Mouse (Mus musculus): ENCODE data around the gene P2rx4.

P2rx4 gene

GRCm38 (mm10) chr5:122704571-122704970 is 2.8 kb upstream of the P2rx4 start:
- no peak for DNase-seq

- no peak for DNase-seq
Observed at GRCm38 (mm10) chr5:122705174-122705573, 2.2 kb upstream of the P2rx4 start.

- no peak for DNase-seq
Observed at GRCm38 (mm10) chr5:122706917-122707275, 448 bp upstream of the P2rx4 start.

GRCm38 (mm10) chr5:122708819-122709218 is 1.5 kb downstream of the P2rx4 start:
- DNase-seq: no peak

DNA sequence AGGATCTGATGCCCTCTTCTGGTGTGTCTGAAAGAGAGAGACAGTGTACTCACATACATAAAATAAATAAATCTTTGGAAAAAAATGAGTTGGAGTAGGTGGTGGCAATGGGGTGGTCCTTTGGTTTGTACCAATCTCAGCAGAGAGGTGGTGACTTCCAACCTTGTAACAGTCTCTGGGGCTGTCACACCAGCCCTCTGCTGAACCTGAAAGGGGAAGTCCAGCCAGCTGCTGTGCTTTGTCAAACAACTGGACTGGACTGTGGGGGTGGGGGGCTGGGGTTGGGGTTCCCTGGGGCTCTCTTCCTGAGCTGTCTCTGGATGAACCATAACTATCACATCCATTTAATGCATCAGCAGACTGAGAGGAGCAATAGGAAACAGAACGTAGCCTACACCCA is 8.4 kb downstream of the P2rx4 start:
- no peak for DNase-seq

- DNase-seq: no peak
Observed at GRCm38 (mm10) chr5:122716793-122717192, 9.4 kb downstream of the P2rx4 start.

- DNase-seq: no peak
Observed at GRCm38 (mm10) chr5:122718400-122718799, 11.1 kb downstream of the P2rx4 start.

- DNase-seq: no peak
Observed at GRCm38 (mm10) chr5:122719168-122719567, 11.8 kb downstream of the P2rx4 start.

DNA sequence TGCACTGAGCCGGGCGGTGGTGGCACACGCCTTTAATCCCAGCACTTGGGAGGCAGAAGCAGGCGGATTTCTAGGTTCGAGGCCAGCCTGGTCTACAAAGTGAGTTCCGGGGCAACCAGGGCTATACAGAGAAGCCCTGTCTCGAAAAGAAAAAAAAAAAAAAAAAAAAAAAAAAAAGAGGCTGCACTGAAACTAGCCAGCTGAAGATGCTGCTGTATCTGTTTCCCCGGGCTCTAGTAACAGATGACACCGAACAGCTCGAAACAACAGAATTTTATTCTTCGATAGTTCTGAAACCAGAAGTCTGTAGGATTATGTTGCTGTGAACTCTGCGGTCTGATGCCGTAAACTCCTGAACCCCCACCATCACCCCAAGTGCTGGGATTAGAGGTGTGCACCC is 18.1 kb downstream of the P2rx4 start:
- no peak for DNase-seq

DNA sequence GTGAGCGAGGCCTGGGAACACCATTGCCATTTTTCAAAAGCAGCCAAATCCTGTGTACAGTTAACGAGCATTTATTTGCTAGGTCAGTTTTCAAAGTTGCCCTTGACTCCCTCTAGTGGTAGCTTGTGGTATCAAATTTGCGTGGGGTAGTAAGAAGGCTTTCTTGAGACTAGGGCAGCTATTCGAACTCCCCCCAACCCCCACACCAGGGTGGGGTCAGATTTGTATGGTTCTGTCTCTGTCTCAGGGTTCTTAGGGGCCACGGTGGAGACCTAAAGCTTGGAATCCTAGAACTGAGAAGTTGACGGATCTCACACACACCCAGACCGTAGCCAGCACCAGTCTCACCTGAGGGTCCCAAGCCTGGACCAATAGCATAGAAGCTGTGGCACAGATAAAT is 18.7 kb downstream of the P2rx4 start:
- peak; percentile 81 for DNase-seq

- no peak for DNase-seq
Observed at GRCm38 (mm10) chr5:122726595-122726994, 19.3 kb downstream of the P2rx4 start.

GRCm38 (mm10) chr5:122727096-122727495 is 19.8 kb downstream of the P2rx4 start:
- no peak for DNase-seq

- DNase-seq: no peak
Observed at GRCm38 (mm10) chr5:122730776-122731175, 23.4 kb downstream of the P2rx4 start.

DNA sequence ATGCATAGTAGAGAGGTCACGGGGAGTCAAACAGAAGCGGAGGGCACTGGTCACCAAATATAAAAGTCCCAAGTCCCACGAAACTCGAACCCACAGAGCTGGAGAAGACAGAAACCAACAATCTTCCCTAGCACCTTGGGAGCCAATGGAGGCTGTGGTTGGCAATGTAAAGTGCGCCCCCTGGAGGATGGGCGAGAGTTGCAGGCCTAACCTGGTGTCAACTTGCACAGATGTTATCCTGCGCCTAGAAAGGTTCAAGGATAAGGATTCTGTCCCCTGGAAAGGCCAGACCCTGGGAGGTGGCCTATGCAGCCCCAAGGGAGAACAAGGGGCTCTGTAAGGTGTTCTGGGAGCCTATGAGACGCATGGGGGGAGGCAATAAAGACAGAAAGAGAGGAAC is 24.0 kb downstream of the P2rx4 start:
- DNase-seq: peak; percentile 46

- peak; percentile 57 for DNase-seq
Observed at GRCm38 (mm10) chr5:122731991-122732673, 24.8 kb downstream of the P2rx4 start.

DNA sequence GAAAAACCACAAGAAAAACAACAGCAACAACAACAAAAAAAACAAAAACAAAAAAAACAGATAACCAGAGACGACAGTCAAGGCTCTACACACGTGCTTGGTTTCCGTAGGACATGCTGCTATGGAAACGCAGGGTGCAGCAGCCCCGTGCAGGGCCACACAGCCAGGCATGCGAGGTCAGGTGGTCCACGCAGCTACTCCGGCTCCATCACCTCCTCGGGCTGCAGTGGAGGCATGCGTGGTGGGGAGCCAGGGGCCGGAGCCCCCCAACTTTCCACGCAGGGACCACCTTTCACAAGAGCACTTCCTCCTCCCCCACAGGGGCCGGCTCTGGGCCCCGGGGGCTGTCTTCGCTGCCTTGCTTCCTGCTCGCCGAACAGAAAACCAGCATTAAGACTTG is 26.5 kb downstream of the P2rx4 start:
- no peak for DNase-seq

DNA sequence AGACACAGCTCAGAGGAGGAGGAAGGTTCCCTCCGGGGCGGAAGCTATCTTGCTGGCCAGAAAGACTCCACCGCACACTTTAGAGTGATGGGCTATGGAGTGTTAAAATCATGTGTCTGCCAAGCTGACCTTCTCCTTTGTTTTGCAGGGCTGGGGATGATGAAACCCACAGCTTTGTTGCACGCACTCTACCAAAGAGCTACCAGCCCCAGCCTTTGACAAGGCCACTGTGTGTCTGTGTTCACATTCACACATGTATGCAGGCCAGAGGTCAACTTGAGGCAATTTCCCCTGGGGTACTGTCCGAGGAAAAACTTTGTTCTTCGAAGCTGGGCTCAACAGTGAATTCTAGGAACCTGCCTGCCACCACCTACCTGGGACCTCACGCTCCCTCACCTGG is 28.5 kb downstream of the P2rx4 start:
- DNase-seq: no peak

GRCm38 (mm10) chr5:122736761-122737160 is 29.4 kb downstream of the P2rx4 start:
- no peak for DNase-seq

DNA sequence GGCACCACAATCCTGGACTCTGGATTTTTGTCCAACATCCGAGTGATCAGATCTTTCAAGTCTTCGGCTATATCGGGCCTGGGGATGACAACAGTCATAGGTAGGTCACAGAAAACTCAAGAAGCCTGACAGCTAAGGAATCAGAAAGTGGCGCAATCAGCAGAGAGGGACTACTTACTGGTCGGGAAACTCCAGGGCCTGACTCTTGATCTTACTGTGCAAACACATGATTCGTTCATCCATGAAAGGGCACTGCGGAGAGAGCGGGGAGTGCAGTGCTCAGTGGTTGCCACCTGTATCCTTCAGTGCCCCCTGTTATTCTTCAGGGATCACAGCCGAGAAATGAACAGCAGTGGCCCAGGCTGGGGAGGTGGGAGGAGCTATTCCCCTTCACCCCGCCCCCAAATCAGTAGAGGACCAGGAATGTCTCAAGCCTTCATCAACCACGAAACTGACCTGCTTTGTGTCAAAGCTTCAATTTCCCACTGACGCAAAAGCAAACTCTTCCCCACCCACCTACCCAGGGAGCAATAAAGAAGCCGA is 36.6 kb downstream of the P2rx4 start:
- DNase-seq: no peak

GRCm38 (mm10) chr5:122747950-122748349 is 40.6 kb downstream of the P2rx4 start:
- no peak for DNase-seq

DNA sequence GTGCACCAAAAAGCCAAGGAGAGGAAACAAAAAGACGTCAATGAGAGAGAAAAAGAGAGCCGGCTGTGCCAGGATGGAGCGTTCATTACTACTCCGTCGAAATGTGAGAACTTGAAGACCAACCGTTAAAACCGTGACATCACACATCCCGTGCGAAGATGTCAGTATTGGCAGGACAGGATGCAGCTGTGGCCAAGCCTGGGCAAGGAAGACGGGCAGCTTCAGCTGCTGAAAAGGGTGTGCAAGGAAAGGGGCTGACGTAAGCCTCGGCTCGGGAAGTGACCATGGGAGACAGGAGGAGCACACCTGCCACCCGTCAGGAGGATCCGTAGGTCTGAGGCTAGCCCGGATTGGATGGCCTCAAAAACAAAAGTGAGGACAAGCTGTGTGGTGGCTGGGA is 47.1 kb downstream of the P2rx4 start:
- DNase-seq: no peak

- DNase-seq: no peak
Observed at GRCm38 (mm10) chr5:122755620-122756019, 48.3 kb downstream of the P2rx4 start.

GRCm38 (mm10) chr5:122756144-122756543 is 48.8 kb downstream of the P2rx4 start:
- no peak for DNase-seq

GRCm38 (mm10) chr5:122756680-122757079 is 49.3 kb downstream of the P2rx4 start:
- DNase-seq: no peak

Data from embryo, embryonic 11 days (tissue).